Mouse (Mus musculus) spleen, adult 2 months (tissue): ENCODE measurements around the gene 1700123O20Rik. TPM values are rescaled to one million over a fixed set of nuclear protein-coding genes. Genes with fewer than 3 reads are reported as not detected.

ENCODE experiments used
- DNase-seq, 2 experiments: peaks; one replicate each; pipeline versions ENCODE4 v3.0.0 to v3.0.0-alpha.2; 2012 to 2021; ENCODE audit warnings: low spot score in 2 of 2, low read depth in 1 of 2
- H3K27ac ChIP-seq: fragments of 200-500 bp; 2 replicates; pipeline ENCODE4 v1.5.1; 2012; ENCODE audit warnings: low read length, inconsistent platforms; ENCODE audit not compliant: insufficient read depth
- H3K27me3 ChIP-seq: fragments of 200-500 bp; 2 replicates; pipeline ENCODE4 v1.6.1; 2012; ENCODE audit warnings: mild to moderate bottlenecking, moderate library complexity, low read length, inconsistent platforms; ENCODE audit not compliant: control insufficient read depth, insufficient read depth
- H3K36me3 ChIP-seq: fragments of 200-500 bp; 2 replicates; pipeline ENCODE4 v1.6.1; 2012; ENCODE audit warnings: mild to moderate bottlenecking, low read length, inconsistent platforms; ENCODE audit not compliant: control insufficient read depth, insufficient read depth
- H3K4me1 ChIP-seq: fragments of 200-500 bp; 2 replicates; pipeline ENCODE4 v1.6.1; 2011; ENCODE audit warnings: inconsistent platforms; ENCODE audit not compliant: control insufficient read depth, insufficient read depth, insufficient read length
- H3K4me3 ChIP-seq: fragments of 200-500 bp; 2 replicates; pipeline ENCODE4 v1.5.1; 2011; ENCODE audit warnings: mild to moderate bottlenecking, inconsistent platforms; ENCODE audit not compliant: insufficient read depth, insufficient read length; ENCODE audit errors: extremely low read depth
- CTCF ChIP-seq: fragments of 200-500 bp; IDR thresholded peaks from 2 replicates; pipeline ENCODE4 v1.5.1; 2011; ENCODE audit warnings: mild to moderate bottlenecking, inconsistent platforms; ENCODE audit not compliant: insufficient read depth, insufficient read length, insufficient replicate concordance; ENCODE audit errors: extremely low read depth
- POLR2A ChIP-seq: fragments of 200-500 bp; IDR thresholded peaks from 2 replicates; pipeline ENCODE4 v1.6.1; 2011; ENCODE audit warnings: low read depth, low read length, inconsistent platforms
- WGBS: fragments of 180-500 bp; shearing (Covaris S2); methylation state at CpG from one replicate; pipeline ENCODE4 v1.1.7; 2018; 5-methylcytosine and 5-hydroxymethylcytosine counted together
- polyA plus RNA-seq: library from polyadenylated mRNA; depleted of rRNA; stranded (reverse); fragments of >200 nt; gene quantifications from 2 replicates; pipeline ENCODE4 v1.2.3, GENCODE M21; 2012

The 1700123O20Rik gene
- polyA plus RNA-seq, 1 experiment = 32.9 TPM

GRCm38 (mm10) chr14:54687251-54687650 is 1.2 kb downstream of the 1700123O20Rik start:
- Histone ChIP-seq H3K27ac (peak overlapping the region; percentile 80), H3K4me3 (peak overlapping the region; percentile 75), H3K4me1 (no peaks in the 10 kb centered on the region; the same call in 1 of the 2 replicates), H3K36me3 (peaks cover 15% of the 10 kb centered on the region), H3K27me3 (no peaks in the 10 kb centered on the region)
- 1% methylated on average over 8 of the region's 8 CpGs for WGBS
- no peak for DNase-seq
- TF ChIP-seq CTCF (no peak), POLR2A (no peak)

DNA sequence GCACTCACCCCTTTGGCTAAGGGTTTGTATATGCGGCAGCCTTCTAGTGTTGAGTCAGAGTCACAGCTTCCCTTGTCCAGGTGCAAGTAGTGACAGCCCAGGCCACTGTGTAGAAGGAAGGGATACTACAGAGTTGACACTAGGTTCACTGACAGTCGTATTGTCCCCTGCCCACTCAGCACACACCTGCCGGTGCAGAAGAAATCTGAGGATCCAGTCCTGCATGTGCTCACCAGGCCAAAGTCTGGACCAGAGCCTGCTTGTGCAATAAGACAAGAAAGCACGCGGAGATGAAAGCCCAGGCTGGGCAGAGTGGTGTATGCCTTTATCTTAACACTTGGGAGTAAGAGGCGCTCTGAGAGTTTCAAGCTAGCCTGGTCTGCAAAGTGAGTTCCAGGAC is 9.0 kb downstream of the 1700123O20Rik start:
- peaks cover 4% of the 10 kb centered on the region for H3K36me3 ChIP-seq
- no peaks in the 10 kb centered on the region for H3K4me1 ChIP-seq
- WGBS = 62% methylated on average over 6 of the region's 6 CpGs
- DNase-seq = no peak
- H3K27ac ChIP-seq = no peak overlapping the region
- H3K4me3 ChIP-seq = no peak overlapping the region
- TF ChIP-seq POLR2A (no peak), CTCF (no peak)
- no peaks in the 10 kb centered on the region for H3K27me3 ChIP-seq

GRCm38 (mm10) chr14:54696752-54697151 is 10.7 kb downstream of the 1700123O20Rik start:
- no peak for DNase-seq
- Histone ChIP-seq H3K27ac (no peak overlapping the region), H3K36me3 (no peaks in the 10 kb centered on the region), H3K27me3 (no peaks in the 10 kb centered on the region), H3K4me1 (no peaks in the 10 kb centered on the region), H3K4me3 (no peak overlapping the region)
- WGBS = 91% methylated on average over 4 of the region's 4 CpGs
- TF ChIP-seq POLR2A (no peak), CTCF (no peak)

DNA sequence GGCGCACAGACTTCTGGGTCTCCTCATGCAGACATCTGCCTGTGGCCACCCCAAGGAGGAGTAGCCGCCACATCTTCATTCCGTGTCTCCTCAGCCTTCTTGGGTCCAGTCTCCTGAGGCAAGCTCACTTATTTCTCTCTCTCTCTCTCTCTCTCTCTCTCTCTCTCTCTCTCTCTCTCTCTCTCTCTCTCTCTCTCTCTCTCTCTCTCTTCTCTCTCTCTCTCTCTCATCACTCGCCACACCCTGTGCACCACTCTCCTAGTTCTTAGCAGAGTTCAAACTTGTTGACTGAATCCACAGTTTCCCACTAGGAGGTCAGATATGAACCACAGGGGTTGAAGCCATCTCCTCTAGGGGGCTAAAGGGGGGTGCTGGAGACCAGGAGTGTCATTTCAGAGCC is 12.7 kb downstream of the 1700123O20Rik start, which contains the start of gene Gm29776:
Gene Gm29776 (minus strand): TSS at position 101 of the 400 bp plus-strand sequence.
- Histone ChIP-seq H3K4me3 (no peak within 1 kb of the TSS), H3K36me3 (no peaks in the 10 kb centered on the region), H3K27me3 (no peaks in the 10 kb centered on the region), H3K27ac (no peak within 1 kb of the TSS), H3K4me1 (no peaks in the 10 kb centered on the region)
- 95% methylated on average over 4 of the region's 4 CpGs for WGBS
- no peak for DNase-seq
- no peak for TF ChIP-seq CTCF
- no peak for TF ChIP-seq POLR2A

DNA sequence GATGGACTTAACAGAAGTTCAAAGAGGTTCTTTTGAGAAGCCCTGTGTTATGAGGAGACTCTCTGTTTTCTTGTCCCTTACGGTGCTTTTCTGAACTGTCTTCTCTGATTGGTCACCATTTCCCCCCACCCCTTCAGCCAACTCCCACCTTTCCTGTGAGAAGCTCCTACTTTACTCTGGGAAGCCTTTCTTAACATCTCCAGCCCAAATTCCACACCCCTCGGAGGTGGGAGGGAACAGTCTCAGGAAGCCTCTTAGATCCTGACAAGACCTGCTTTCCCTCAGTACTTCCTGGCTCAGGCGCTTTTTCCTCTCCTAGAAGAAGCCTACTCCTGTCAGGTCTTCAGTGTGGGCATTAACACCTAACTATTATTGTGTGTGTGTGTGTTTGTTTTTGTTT is 13.6 kb downstream of the 1700123O20Rik start:
- Histone ChIP-seq H3K27ac (no peak overlapping the region), H3K27me3 (no peaks in the 10 kb centered on the region), H3K4me3 (no peak overlapping the region), H3K4me1 (no peaks in the 10 kb centered on the region), H3K36me3 (no peaks in the 10 kb centered on the region)
- DNase-seq = no peak
- TF ChIP-seq CTCF (no peak), POLR2A (no peak)
- WGBS = 81% methylated on average over 3 of the region's 3 CpGs

- peak; percentile 42 to 78 for DNase-seq
- 21% methylated on average over 6 of the region's 6 CpGs for WGBS
- Histone ChIP-seq H3K36me3 (no peaks in the 10 kb centered on the region), H3K4me3 (no peak overlapping the region), H3K4me1 (peaks cover 4% of the 10 kb centered on the region; the same call in 1 of the 2 replicates), H3K27me3 (no peaks in the 10 kb centered on the region), H3K27ac (no peak overlapping the region)
- TF ChIP-seq POLR2A (no peak), CTCF (peak; percentile 87; the same call in 1 of the 2 replicates)
Observed at GRCm38 (mm10) chr14:54701298-54701697, 15.3 kb downstream of the 1700123O20Rik start.

DNA sequence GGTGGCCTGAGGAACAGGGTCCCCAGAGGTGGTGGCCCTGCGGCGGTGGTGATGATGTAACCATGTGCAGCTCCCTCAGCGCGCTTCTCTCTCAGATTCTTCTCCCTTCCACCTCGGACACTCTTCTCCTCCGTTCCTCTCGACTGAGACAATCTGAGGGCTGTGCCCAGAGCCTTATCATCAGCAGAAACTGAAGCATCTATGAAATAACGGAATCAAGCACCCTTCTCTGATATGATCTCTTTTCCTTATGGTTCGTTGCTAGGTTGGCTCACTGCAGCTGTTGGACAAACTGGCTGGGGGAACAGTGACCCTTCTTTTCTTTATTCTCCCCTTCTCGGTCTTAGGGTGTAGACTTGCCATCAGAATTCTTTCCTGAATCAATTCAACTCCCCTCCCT is 17.2 kb downstream of the 1700123O20Rik start:
- 73% methylated on average over 10 of the region's 10 CpGs for WGBS
- TF ChIP-seq CTCF = no peak
- TF ChIP-seq POLR2A = no peak
- Histone ChIP-seq H3K27me3 (no peaks in the 10 kb centered on the region), H3K4me1 (peaks cover 4% of the 10 kb centered on the region; the same call in 1 of the 2 replicates), H3K4me3 (no peak overlapping the region), H3K27ac (no peak overlapping the region), H3K36me3 (no peaks in the 10 kb centered on the region)
- no peak for DNase-seq
